Mouse (Mus musculus) midbrain, embryonic 12.5 days (tissue): ENCODE measurements around the gene Olfr159. TPM values are rescaled to one million over a fixed set of nuclear protein-coding genes. Genes with fewer than 3 reads are reported as not detected.

Source experiments
- ATAC-seq: fragments of 200-750 bp; cut with Nextera tagmentation; 2 replicates; pipeline ENCODE4 v1.8.0; 2017; ENCODE audit warnings: low read depth, moderate TSS enrichment, moderate library complexity; ENCODE audit not compliant: low FRiP score
- H3K27ac ChIP-seq: fragments of 300-500 bp; sonication (generic); replicated peaks from 2 replicates; pipeline ENCODE4 v1.5.1; 2016; ENCODE audit warnings: mild to moderate bottlenecking
- H3K27me3 ChIP-seq: fragments of 300-500 bp; sonication (generic); 2 replicates; pipeline ENCODE4 v1.6.1; 2016; ENCODE audit warnings: mild to moderate bottlenecking
- H3K36me3 ChIP-seq: fragments of 300-500 bp; sonication (generic); 2 replicates; pipeline ENCODE4 v1.6.1; 2016
- H3K4me1 ChIP-seq: fragments of 300-500 bp; sonication (generic); 2 replicates; pipeline ENCODE4 v1.6.1; 2016
- H3K4me2 ChIP-seq: fragments of 300-500 bp; sonication (generic); replicated peaks from 2 replicates; pipeline ENCODE4 v1.6.1; 2016; ENCODE audit warnings: mild to moderate bottlenecking, moderate library complexity
- H3K4me3 ChIP-seq: fragments of 300-500 bp; sonication (generic); 2 replicates; pipeline ENCODE4 v1.5.1; 2016; ENCODE audit warnings: mild to moderate bottlenecking
- H3K9ac ChIP-seq: fragments of 300-500 bp; sonication (generic); replicated peaks from 2 replicates; pipeline ENCODE4 v1.6.1; 2016; ENCODE audit warnings: mild to moderate bottlenecking, moderate library complexity
- H3K9me3 ChIP-seq: fragments of 300-500 bp; sonication (generic); 2 replicates; pipeline ENCODE4 v1.6.1; 2016; ENCODE audit warnings: mild to moderate bottlenecking
- WGBS: fragments of 180-500 bp; shearing (Covaris S2); methylation state at CpG from one replicate; pipeline ENCODE4 v1.1.7; 2016; 5-methylcytosine and 5-hydroxymethylcytosine counted together
- polyA plus RNA-seq: library from polyadenylated mRNA; unstranded; fragments of >200 nt; fragmentation: Nextera tagmentation; extraction: Ambion mirVana; gene quantifications from 2 replicates; pipeline ENCODE4 v1.2.1, GENCODE M21; 2016

The Olfr159 gene
- polyA plus RNA-seq, 1 experiment from 2014 or later, result not detected

GRCm38 (mm10) chr4:43745187-43745586 is 25.6 kb downstream of the Olfr159 start:
- 0 out of 2 replicates have a peak, but pooled peaks cover 3% of the 10 kb centered on the region for H3K4me1 ChIP-seq
- peaks cover 4% of the 10 kb centered on the region; the same call in 1 of the 2 replicates for H3K9me3 ChIP-seq
- H3K4me3 ChIP-seq, result no peak overlapping the region
- 16% methylated on average over 6 of the region's 6 CpGs for WGBS
- no peaks in the 10 kb centered on the region for H3K27me3 ChIP-seq
- H3K27ac ChIP-seq, result no peak overlapping the region
- H3K4me2 ChIP-seq, result no peak overlapping the region
- ATAC-seq, result no peak
- H3K36me3 ChIP-seq, result no peaks in the 10 kb centered on the region
- no peak overlapping the region for H3K9ac ChIP-seq

GRCm38 (mm10) chr4:43743099-43743498 is 27.7 kb downstream of the Olfr159 start:
- Histone ChIP-seq H3K4me3 (no peak overlapping the region), H3K27ac (no peak overlapping the region), H3K36me3 (no peaks in the 10 kb centered on the region), H3K4me2 (no peak overlapping the region), H3K4me1 (0 out of 2 replicates have a peak, but pooled peaks cover 3% of the 10 kb centered on the region), H3K9ac (no peak overlapping the region), H3K27me3 (no peaks in the 10 kb centered on the region), H3K9me3 (no peaks in the 10 kb centered on the region)
- ATAC-seq, result no peak
- WGBS, result 74% methylated on average over 1 of the region's 1 CpGs

DNA sequence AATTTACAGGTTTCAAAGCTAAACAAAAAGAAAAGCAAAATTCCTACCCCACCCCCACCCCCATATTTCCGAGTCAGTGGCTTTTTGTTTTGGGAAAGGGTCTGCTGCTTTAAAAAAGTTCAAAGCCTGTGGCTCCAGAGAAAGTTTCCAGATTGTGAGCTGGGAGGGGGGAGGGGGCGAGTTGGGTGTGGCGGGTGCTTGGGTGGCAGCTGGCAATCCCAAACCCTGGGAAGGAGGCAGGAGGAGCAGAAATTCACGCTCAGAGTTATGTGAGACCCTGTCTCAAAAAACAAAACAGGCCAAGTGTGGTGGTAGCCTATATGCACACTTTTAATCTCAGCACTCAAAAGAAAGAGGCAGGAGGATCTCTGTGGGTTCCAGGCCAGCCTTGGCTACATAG is 28.2 kb downstream of the Olfr159 start:
- no peaks in the 10 kb centered on the region for H3K9me3 ChIP-seq
- H3K9ac ChIP-seq, result no peak overlapping the region
- H3K36me3 ChIP-seq, result no peaks in the 10 kb centered on the region
- H3K4me1 ChIP-seq, result 0 out of 2 replicates have a peak, but pooled peaks cover 3% of the 10 kb centered on the region
- no peaks in the 10 kb centered on the region for H3K27me3 ChIP-seq
- H3K27ac ChIP-seq, result no peak overlapping the region
- H3K4me2 ChIP-seq, result no peak overlapping the region
- no peak for ATAC-seq
- H3K4me3 ChIP-seq, result no peak overlapping the region
- 33% methylated on average over 4 of the region's 4 CpGs for WGBS

DNA sequence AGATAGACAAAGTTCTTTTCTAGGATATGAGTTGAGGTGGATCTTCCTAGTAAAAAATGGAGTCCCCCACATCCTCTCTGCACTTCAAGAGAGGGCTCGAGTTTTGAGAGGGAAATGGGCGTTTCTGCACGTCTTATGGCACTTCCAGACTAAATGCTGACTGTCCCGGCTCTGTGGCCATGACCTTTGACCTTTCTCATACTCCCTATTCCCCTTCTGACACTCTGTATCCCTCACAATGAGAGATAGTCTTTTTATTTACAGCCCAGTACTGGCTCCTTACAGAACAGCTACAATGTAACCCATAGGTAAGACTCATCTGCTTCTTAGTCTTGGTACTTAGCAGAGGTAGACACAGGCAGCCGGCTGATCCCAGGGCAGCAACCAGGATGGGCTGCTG is 29.3 kb downstream of the Olfr159 start:
- H3K9ac ChIP-seq, result no peak overlapping the region
- H3K4me3 ChIP-seq, result no peak overlapping the region
- no peaks in the 10 kb centered on the region for H3K27me3 ChIP-seq
- WGBS, result 74% methylated on average over 5 of the region's 5 CpGs
- no peaks in the 10 kb centered on the region for H3K9me3 ChIP-seq
- no peak overlapping the region for H3K27ac ChIP-seq
- no peak for ATAC-seq
- no peaks in the 10 kb centered on the region for H3K4me1 ChIP-seq
- H3K36me3 ChIP-seq, result no peaks in the 10 kb centered on the region
- no peak overlapping the region for H3K4me2 ChIP-seq

DNA sequence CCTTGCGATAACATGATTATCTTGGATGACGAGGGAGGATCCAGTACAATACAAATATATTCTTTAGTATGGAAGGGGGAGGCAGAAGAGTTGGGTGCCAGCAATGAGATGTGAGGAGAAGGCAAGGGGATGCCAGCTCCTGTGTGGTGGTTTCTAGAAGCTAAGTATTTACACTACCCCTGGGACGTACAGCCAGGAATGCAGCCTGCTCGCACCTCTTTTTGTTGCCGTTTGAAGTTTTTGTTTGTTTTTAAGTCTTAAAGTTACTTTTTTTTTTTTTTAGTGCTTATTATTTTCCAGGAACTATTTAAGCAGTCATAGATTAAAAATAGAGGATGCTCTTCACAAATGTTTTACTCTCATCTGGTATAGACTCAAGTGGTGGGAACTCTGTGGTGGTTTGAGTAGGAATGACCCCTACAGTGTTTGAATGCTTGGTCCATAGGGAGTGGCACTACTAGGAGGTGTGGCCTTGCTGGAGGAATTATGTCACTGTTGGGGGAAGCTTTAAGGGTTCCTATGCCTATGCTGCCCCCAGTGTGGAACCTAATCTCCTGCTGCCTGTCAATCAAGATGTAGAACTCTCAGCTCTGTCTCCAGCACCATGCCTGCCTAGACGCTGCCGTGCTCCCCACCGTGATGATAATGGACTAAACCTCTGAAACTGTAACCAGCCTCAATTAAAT is 31.7 kb downstream of the Olfr159 start:
- Histone ChIP-seq H3K4me2 (no peak overlapping the region), H3K27ac (no peak overlapping the region), H3K9ac (no peak overlapping the region), H3K36me3 (no peaks in the 10 kb centered on the region), H3K27me3 (no peaks in the 10 kb centered on the region), H3K4me1 (no peaks in the 10 kb centered on the region), H3K9me3 (no peaks in the 10 kb centered on the region), H3K4me3 (no peak overlapping the region)
- ATAC-seq, result no peak
- WGBS, result 67% methylated on average over 8 of the region's 8 CpGs

- no peaks in the 10 kb centered on the region for H3K27me3 ChIP-seq
- no peak overlapping the region for H3K4me3 ChIP-seq
- no peak for ATAC-seq
- H3K9me3 ChIP-seq, result no peaks in the 10 kb centered on the region
- no peaks in the 10 kb centered on the region for H3K4me1 ChIP-seq
- no peak overlapping the region for H3K27ac ChIP-seq
- H3K9ac ChIP-seq, result no peak overlapping the region
- H3K36me3 ChIP-seq, result no peaks in the 10 kb centered on the region
- no peak overlapping the region for H3K4me2 ChIP-seq
- WGBS, result 75% methylated on average over 6 of the region's 6 CpGs
Measured at GRCm38 (mm10) chr4:43737144-43737543, 33.7 kb downstream of the Olfr159 start.

DNA sequence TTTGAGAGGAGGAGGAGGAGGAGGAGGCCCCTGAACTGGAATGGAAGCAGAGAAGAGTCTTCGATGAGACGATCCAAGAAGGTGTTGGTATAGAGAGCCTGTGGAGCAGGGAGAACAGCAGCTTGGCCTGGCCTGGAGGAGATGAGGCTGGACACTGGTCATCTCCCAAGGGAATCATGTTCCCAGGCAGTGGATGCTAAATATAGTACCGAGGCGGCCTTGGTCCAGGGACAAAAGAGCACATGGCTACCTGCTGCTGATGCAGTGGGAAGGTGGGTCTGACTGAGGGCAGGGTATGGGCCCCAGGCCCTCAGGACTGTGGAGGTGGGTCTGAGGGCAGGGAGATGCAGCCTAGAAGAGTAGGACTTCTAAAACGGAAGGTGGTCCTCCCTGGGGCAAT is 37.6 kb downstream of the Olfr159 start:
- Histone ChIP-seq H3K4me2 (no peak overlapping the region), H3K4me1 (no peaks in the 10 kb centered on the region), H3K27me3 (no peaks in the 10 kb centered on the region; the same call in 1 of the 2 replicates), H3K9me3 (no peaks in the 10 kb centered on the region), H3K36me3 (no peaks in the 10 kb centered on the region), H3K4me3 (no peak overlapping the region), H3K27ac (no peak overlapping the region), H3K9ac (no peak overlapping the region)
- ATAC-seq, result no peak
- WGBS, result 84% methylated on average over 5 of the region's 5 CpGs

DNA sequence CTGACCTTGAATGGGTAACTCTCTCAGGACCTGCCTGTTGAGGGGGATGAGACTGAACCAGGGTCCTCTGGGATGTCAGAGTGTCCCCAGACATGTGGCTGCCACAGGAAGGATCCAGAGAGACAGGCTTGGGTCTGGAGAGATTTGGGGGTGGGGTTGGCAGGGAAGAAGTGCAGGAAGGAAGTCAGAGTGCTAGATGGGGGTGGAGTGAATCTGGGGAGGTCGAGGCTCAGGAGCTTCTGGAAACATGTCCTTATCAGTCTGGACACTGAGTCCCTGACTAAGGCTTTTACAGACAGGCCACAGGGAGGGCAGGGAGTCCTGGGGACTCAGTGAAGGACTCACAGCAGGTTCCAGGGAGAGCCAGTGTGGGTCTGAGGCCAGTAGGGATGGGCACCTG is 38.6 kb downstream of the Olfr159 start:
- Histone ChIP-seq H3K27ac (no peak overlapping the region), H3K9me3 (no peaks in the 10 kb centered on the region), H3K4me1 (no peaks in the 10 kb centered on the region), H3K36me3 (no peaks in the 10 kb centered on the region), H3K9ac (no peak overlapping the region), H3K4me3 (no peak overlapping the region), H3K4me2 (no peak overlapping the region), H3K27me3 (no peaks in the 10 kb centered on the region; the same call in 1 of the 2 replicates)
- 27% methylated on average over 1 of the region's 1 CpGs for WGBS
- no peak for ATAC-seq

- no peaks in the 10 kb centered on the region for H3K4me1 ChIP-seq
- ATAC-seq, result no peak
- H3K9me3 ChIP-seq, result no peaks in the 10 kb centered on the region
- 72% methylated on average over 21 of the region's 21 CpGs for WGBS
- H3K9ac ChIP-seq, result no peak overlapping the region
- H3K4me2 ChIP-seq, result no peak overlapping the region
- H3K27me3 ChIP-seq, result no peaks in the 10 kb centered on the region; the same call in 1 of the 2 replicates
- H3K36me3 ChIP-seq, result no peaks in the 10 kb centered on the region
- no peak overlapping the region for H3K27ac ChIP-seq
- no peak overlapping the region for H3K4me3 ChIP-seq
Measured at GRCm38 (mm10) chr4:43730750-43731297, 40.0 kb downstream of the Olfr159 start.

DNA sequence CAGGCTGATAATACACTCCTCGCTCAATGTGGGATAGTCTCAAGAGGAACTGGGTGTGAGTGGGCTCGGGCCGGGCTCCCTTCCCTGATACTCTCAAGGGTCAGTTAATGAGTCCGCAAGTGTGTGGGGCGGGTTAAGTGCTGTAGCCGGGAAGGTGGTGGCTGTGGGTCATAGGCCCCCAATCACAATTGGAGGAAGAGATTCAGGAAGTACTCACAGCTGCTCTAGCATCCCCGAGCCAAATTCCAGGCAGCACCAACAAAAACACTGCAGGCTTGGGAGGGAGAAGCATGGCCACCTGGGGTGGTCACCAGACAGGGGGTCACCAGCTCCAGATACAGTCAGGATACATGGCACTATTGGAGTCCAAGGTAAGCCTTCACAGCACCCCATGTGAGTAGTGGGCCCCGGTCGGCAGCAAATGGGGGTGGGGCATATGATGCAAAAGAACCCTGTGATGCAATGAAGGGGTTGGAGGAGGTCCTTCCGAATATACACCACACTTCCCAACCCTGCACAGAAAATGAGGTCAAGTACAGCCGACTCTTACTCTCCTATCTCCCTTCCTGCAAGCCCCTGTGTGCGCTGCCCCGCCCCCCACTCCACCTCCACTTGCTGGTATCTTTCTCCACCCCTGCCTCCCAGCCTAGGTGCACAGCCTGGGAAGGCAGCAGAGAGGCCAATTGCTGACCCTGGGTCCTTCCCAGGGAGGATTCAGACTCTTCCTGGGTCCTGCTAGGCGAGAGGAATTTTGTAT is 40.8 kb downstream of the Olfr159 start, which contains the start of gene Spaar:
TSS of gene Spaar (plus strand) at position 241 of the 757 bp plus-strand sequence.
- Histone ChIP-seq H3K9me3 (no peaks in the 10 kb centered on the region), H3K4me3 (no peak within 1 kb of the TSS), H3K27me3 (no peaks in the 10 kb centered on the region; the same call in 1 of the 2 replicates), H3K4me2 (no peak within 1 kb of the TSS), H3K27ac (no peak within 1 kb of the TSS), H3K9ac (no peak within 1 kb of the TSS), H3K36me3 (no peaks in the 10 kb centered on the region), H3K4me1 (no peaks in the 10 kb centered on the region)
- 74% methylated on average over 14 of the region's 14 CpGs for WGBS
- no peak for ATAC-seq

GRCm38 (mm10) chr4:43729126-43729525 is 41.7 kb downstream of the Olfr159 start:
- Histone ChIP-seq H3K4me1 (no peaks in the 10 kb centered on the region), H3K27me3 (no peaks in the 10 kb centered on the region; the same call in 1 of the 2 replicates), H3K36me3 (no peaks in the 10 kb centered on the region), H3K9me3 (no peaks in the 10 kb centered on the region), H3K27ac (no peak overlapping the region), H3K9ac (no peak overlapping the region), H3K4me3 (no peak overlapping the region), H3K4me2 (no peak overlapping the region)
- ATAC-seq, result no peak
- WGBS, result 72% methylated on average over 3 of the region's 3 CpGs

- Histone ChIP-seq H3K36me3 (no peaks in the 10 kb centered on the region), H3K9ac (no peak overlapping the region), H3K4me1 (no peaks in the 10 kb centered on the region), H3K27me3 (no peaks in the 10 kb centered on the region; the same call in 1 of the 2 replicates), H3K27ac (no peak overlapping the region), H3K9me3 (no peaks in the 10 kb centered on the region), H3K4me2 (no peak overlapping the region), H3K4me3 (no peak overlapping the region)
- WGBS, result 68% methylated on average over 5 of the region's 5 CpGs
- ATAC-seq, result no peak
Measured at GRCm38 (mm10) chr4:43728576-43728954, 42.2 kb downstream of the Olfr159 start.
